Mouse (Mus musculus) heart, adult 2 months (tissue): ENCODE measurements around the gene Fbxo24. TPM values are rescaled to one million over a fixed set of nuclear protein-coding genes. Genes with fewer than 3 reads are reported as not detected.

ENCODE experiments used
- DNase-seq, 2 experiments: peaks; one replicate each; pipeline ENCODE4 v3.0.0; 2021
- H3K27ac ChIP-seq: fragments of 200-600 bp; 2 replicates; pipeline ENCODE4 v1.8.1; 2022
- H3K27me3 ChIP-seq: fragments of 200-500 bp; 2 replicates; pipeline ENCODE4 v1.6.1; 2012; ENCODE audit warnings: mild to moderate bottlenecking, low read length, inconsistent platforms, mixed read lengths; ENCODE audit not compliant: control insufficient read depth, insufficient read depth
- H3K36me3 ChIP-seq: fragments of 200-500 bp; 2 replicates; pipeline ENCODE4 v1.6.1; 2012; ENCODE audit warnings: low read length, inconsistent platforms; ENCODE audit not compliant: control insufficient read depth, insufficient read depth
- H3K4me1 ChIP-seq: fragments of 200-500 bp; 2 replicates; pipeline ENCODE4 v1.6.1; 2011; ENCODE audit warnings: low read length; ENCODE audit not compliant: control insufficient read depth, insufficient read depth
- H3K4me3 ChIP-seq: fragments of 200-600 bp; 2 replicates; pipeline ENCODE4 v1.8.1; 2022
- H3K79me2 ChIP-seq: fragments of 200-500 bp; replicated peaks from 2 replicates; pipeline ENCODE4 v1.6.1; 2012; ENCODE audit warnings: mild to moderate bottlenecking, inconsistent platforms, low read length, moderate library complexity, mixed read lengths; ENCODE audit not compliant: control insufficient read depth, insufficient read depth
- H3K9ac ChIP-seq: fragments of 200-500 bp; 2 replicates; pipeline ENCODE4 v1.6.1; 2012; ENCODE audit warnings: low read depth, mild to moderate bottlenecking, control low read depth, inconsistent platforms, low read length, mixed read lengths
- CTCF ChIP-seq: fragments of 200-600 bp; IDR thresholded peaks from 2 replicates; pipeline ENCODE4 v1.8.1; 2022; ENCODE audit warnings: antibody characterized with exemption, mild to moderate bottlenecking, moderate library complexity
- EP300 ChIP-seq: fragments of 200-500 bp; IDR thresholded peaks from 2 replicates; pipeline ENCODE4 v1.6.1; 2011; ENCODE audit warnings: low read depth, low read length, control low read depth; ENCODE audit not compliant: insufficient read depth
- POLR2A ChIP-seq: fragments of 200-500 bp; IDR thresholded peaks from 2 replicates; pipeline ENCODE4 v1.6.1; 2011; ENCODE audit warnings: mild to moderate bottlenecking, low read depth, low read length, control low read depth; ENCODE audit not compliant: insufficient read depth
- WGBS: fragments of 180-500 bp; shearing (Covaris S2); methylation state at CpG from one replicate; pipeline ENCODE4 v1.1.7; 2018; 5-methylcytosine and 5-hydroxymethylcytosine counted together
- intact Hi-C: fragments of 180-260 bp; cut with DNase I; formaldehyde crosslinking; loops from one replicate; pipeline ENCODE4 v1.15.1; 2025
- polyA plus RNA-seq: library from polyadenylated mRNA; depleted of rRNA; stranded (reverse); fragments of >200 nt; gene quantifications from 2 replicates; pipeline ENCODE4 v1.2.3, GENCODE M21; 2012; rRNA removed
- total RNA-seq, 2 experiments: library from RNA; stranded (reverse); gene quantifications; 2 replicates each; pipeline ENCODE4 v1.2.3; 2021

The Fbxo24 gene
- total and polyA plus RNA-seq, 3 experiments, result 0.13 to 0.35 (median 0.34) TPM

- intact Hi-C loops, result no loop called here
- WGBS, result 21% methylated on average over 9 of the region's 9 CpGs
Observed at GRCm38 (mm10) chr5:137569665-137570064, 59.1 kb downstream of the Fbxo24 start, which contains the start of gene Tfr2. Gene Tfr2 (plus strand): TSS chr5:137569840.

GRCm38 (mm10) chr5:137569031-137569430 lies 59.8 kb downstream of the Fbxo24 start:
- no peak for DNase-seq
- TF ChIP-seq POLR2A, result no peak
- TF ChIP-seq EP300, result no peak
- TF ChIP-seq CTCF, result no peak

More at GRCm38 (mm10) chr5:137569665-137570064, 59.1 kb downstream of the Fbxo24 start, which contains the start of gene Tfr2:
- Histone ChIP-seq H3K79me2 (no peaks in the 10 kb centered on the region), H3K36me3 (no peaks in the 10 kb centered on the region), H3K4me3 (no peak within 1 kb of the TSS), H3K9ac (no peak within 1 kb of the TSS), H3K27me3 (peaks cover 2% of the 10 kb centered on the region), H3K4me1 (peaks cover 2% of the 10 kb centered on the region; the same call in 1 of the 2 replicates), H3K27ac (no peak within 1 kb of the TSS)
- TF ChIP-seq EP300, result no peak
- no peak for TF ChIP-seq CTCF
- no peak for TF ChIP-seq POLR2A
- DNase-seq, result peak; percentile 55 to 64

GRCm38 (mm10) chr5:137568223-137568798 lies 60.5 kb downstream of the Fbxo24 start:
- Histone ChIP-seq H3K9ac (no peak overlapping the region), H3K79me2 (no peaks in the 10 kb centered on the region), H3K36me3 (no peaks in the 10 kb centered on the region), H3K27me3 (no peaks in the 10 kb centered on the region; the same call in 1 of the 2 replicates), H3K4me1 (no peaks in the 10 kb centered on the region), H3K4me3 (no peak overlapping the region), H3K27ac (no peak overlapping the region)
- intact Hi-C loops, result no loop called here
- 75% methylated on average over 8 of the region's 8 CpGs for WGBS
- DNase-seq, result no peak
- TF ChIP-seq CTCF (no peak), EP300 (no peak), POLR2A (no peak)

More at GRCm38 (mm10) chr5:137569031-137569430, 59.8 kb downstream of the Fbxo24 start:
- Histone ChIP-seq H3K4me1 (no peaks in the 10 kb centered on the region), H3K4me3 (no peak overlapping the region), H3K79me2 (no peaks in the 10 kb centered on the region), H3K27ac (no peak overlapping the region), H3K27me3 (no peaks in the 10 kb centered on the region; the same call in 1 of the 2 replicates), H3K9ac (no peak overlapping the region), H3K36me3 (no peaks in the 10 kb centered on the region)
- intact Hi-C loops, result no loop called here
- WGBS, result 57% methylated on average over 12 of the region's 12 CpGs

DNA sequence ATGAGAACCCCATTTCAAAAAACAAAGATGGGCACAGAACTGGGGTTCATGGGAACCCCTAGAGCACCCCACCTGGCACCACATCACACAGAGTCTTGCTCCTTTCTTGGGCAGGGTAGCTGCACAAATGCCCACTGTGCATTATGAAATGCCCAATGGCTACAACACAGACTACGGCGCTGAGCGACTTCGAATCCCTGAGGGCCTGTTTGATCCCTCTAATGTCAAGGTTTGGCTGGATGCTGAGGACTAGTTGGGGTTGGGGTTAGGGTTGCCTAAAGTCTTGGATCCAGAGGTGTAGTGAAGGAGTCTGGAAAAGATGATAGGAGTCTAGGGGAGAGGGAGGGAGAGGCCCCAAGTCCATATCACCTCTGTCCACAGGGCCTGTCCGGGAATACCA lies 62.4 kb downstream of the Fbxo24 start:
- 87% methylated on average over 5 of the region's 5 CpGs for WGBS
- no peaks in the 10 kb centered on the region for H3K4me1 ChIP-seq
- no peaks in the 10 kb centered on the region for H3K36me3 ChIP-seq
- H3K4me3 ChIP-seq, result no peak overlapping the region
- DNase-seq, result no peak
- no peak overlapping the region for H3K27ac ChIP-seq
- intact Hi-C loops, result no loop called here
- H3K79me2 ChIP-seq, result no peaks in the 10 kb centered on the region
- no peak overlapping the region for H3K9ac ChIP-seq
- TF ChIP-seq CTCF, result no peak
- TF ChIP-seq POLR2A, result no peak
- TF ChIP-seq EP300, result no peak
- H3K27me3 ChIP-seq, result no peaks in the 10 kb centered on the region; the same call in 1 of the 2 replicates

DNA sequence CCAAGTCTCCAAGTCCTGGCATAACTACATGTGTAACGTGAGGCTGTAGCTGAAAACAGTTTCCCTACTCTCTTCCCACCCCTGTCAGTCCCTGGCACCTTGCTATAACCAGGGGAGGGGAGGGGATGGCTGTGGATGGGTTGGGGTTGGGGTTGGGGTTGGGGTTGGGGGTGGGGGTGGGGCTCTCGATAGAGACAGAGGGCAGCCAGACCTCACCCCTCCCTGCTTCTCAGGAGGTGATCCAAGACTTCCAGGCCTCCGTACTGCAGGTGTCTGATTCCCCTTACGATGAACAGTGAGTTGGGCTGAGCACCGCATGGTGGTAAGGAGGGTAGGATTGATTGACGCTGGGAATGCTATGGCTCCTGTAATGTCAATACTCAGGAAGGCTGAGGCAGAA lies 63.1 kb downstream of the Fbxo24 start:
- no peak overlapping the region for H3K27ac ChIP-seq
- H3K36me3 ChIP-seq, result no peaks in the 10 kb centered on the region
- no peaks in the 10 kb centered on the region; the same call in 1 of the 2 replicates for H3K27me3 ChIP-seq
- no peak for TF ChIP-seq EP300
- no peak for TF ChIP-seq CTCF
- no peak for TF ChIP-seq POLR2A
- no peak overlapping the region for H3K4me3 ChIP-seq
- no peaks in the 10 kb centered on the region for H3K4me1 ChIP-seq
- H3K9ac ChIP-seq, result no peak overlapping the region
- intact Hi-C loops, result no loop called here
- no peaks in the 10 kb centered on the region for H3K79me2 ChIP-seq
- WGBS, result 73% methylated on average over 6 of the region's 6 CpGs
- DNase-seq, result no peak

- WGBS, result 66% methylated on average over 10 of the region's 10 CpGs
- Histone ChIP-seq H3K4me3 (no peak overlapping the region), H3K27me3 (no peaks in the 10 kb centered on the region), H3K79me2 (no peaks in the 10 kb centered on the region), H3K9ac (no peak overlapping the region), H3K36me3 (no peaks in the 10 kb centered on the region), H3K27ac (no peak overlapping the region), H3K4me1 (no peaks in the 10 kb centered on the region)
- intact Hi-C loops, result no loop called here
- TF ChIP-seq EP300 (no peak), POLR2A (no peak), CTCF (no peak)
- no peak for DNase-seq
Observed at GRCm38 (mm10) chr5:137562965-137563364, 65.8 kb downstream of the Fbxo24 start.

Other genes with a start within 250 kb of the Fbxo24 start
- gene Zan, start 151.9 kb downstream of the Fbxo24 start, total RNA-seq, result not detected
- gene Zan, start 151.9 kb downstream of the Fbxo24 start, polyA plus RNA-seq, result under 0.01 and 0.02 TPM in 2 replicates
- 10 to 100 TPM; 13.4 to 13.9 TPM for gene Pop7, start 126.5 kb downstream of the Fbxo24 start, total RNA-seq
- 22.7 and 25.6 TPM in 2 replicates for gene Pop7, start 126.5 kb downstream of the Fbxo24 start, polyA plus RNA-seq
- gene Gigyf1, start 110.5 kb downstream of the Fbxo24 start, total RNA-seq, result 10 to 100 TPM; 24.4 to 29.1 TPM
- 19.6 and 21.0 TPM in 2 replicates for gene Gigyf1, start 110.5 kb downstream of the Fbxo24 start, polyA plus RNA-seq
- gene Epo, start 95.8 kb downstream of the Fbxo24 start, total RNA-seq, result not detected
- not detected in 2 replicates for gene Epo, start 95.8 kb downstream of the Fbxo24 start, polyA plus RNA-seq
- gene Gnb2, start 95.5 kb downstream of the Fbxo24 start, total RNA-seq, result 100 to 1,000 TPM; 222 to 249 TPM
- gene Gnb2, start 95.5 kb downstream of the Fbxo24 start, polyA plus RNA-seq, result 395 and 448 TPM in 2 replicates
- gene Actl6b, start 75.5 kb downstream of the Fbxo24 start, total RNA-seq, result not detected
- gene Actl6b, start 75.5 kb downstream of the Fbxo24 start, polyA plus RNA-seq, result 0.32 TPM in 1 of 2 replicates, not detected in the other
- gene Tfr2, start 59.2 kb downstream of the Fbxo24 start, total RNA-seq, result under 1 TPM in 1 of 2 experiments, not detected in 1; 0.09 TPM
- 0.29 and 0.35 TPM in 2 replicates for gene Tfr2, start 59.2 kb downstream of the Fbxo24 start, polyA plus RNA-seq
- gene Mospd3, start 27.9 kb downstream of the Fbxo24 start, total RNA-seq, result 10 to 100 TPM; 10.7 to 16.3 TPM
- gene Mospd3, start 27.9 kb downstream of the Fbxo24 start, polyA plus RNA-seq, result 20.7 and 32.3 TPM in 2 replicates
- 10 to 100 TPM; 35.9 to 50.8 TPM for gene Pcolce, start 15.2 kb downstream of the Fbxo24 start, total RNA-seq
- 87.0 and 109 TPM in 2 replicates for gene Pcolce, start 15.2 kb downstream of the Fbxo24 start, polyA plus RNA-seq
- 10 to 100 TPM; 17.1 to 20.0 TPM for gene Lrch4, start 119 bp upstream of the Fbxo24 start, total RNA-seq
- 24.8 and 29.1 TPM in 2 replicates for gene Lrch4, start 119 bp upstream of the Fbxo24 start, polyA plus RNA-seq
- gene Gm20605, start 173 bp upstream of the Fbxo24 start, total RNA-seq, result 1 to 10 TPM; 2.8 to 4.3 TPM
- 7.3 and 9.5 TPM in 2 replicates for gene Gm20605, start 173 bp upstream of the Fbxo24 start, polyA plus RNA-seq
- gene Sap25, start 12.3 kb upstream of the Fbxo24 start, total RNA-seq, result 1 to 10 TPM; 1.5 to 2.0 TPM
- gene Sap25, start 12.3 kb upstream of the Fbxo24 start, polyA plus RNA-seq, result 25.2 and 34.9 TPM in 2 replicates
- gene Irs3, start 16.7 kb upstream of the Fbxo24 start, total RNA-seq, result under 1 TPM; 0.34 to 0.73 TPM
- 0.91 and 2.2 TPM in 2 replicates for gene Irs3, start 16.7 kb upstream of the Fbxo24 start, polyA plus RNA-seq
- gene Agfg2, start 55.7 kb upstream of the Fbxo24 start, total RNA-seq, result 10 to 100 TPM; 15.6 to 19.1 TPM
- 11.9 and 12.5 TPM in 2 replicates for gene Agfg2, start 55.7 kb upstream of the Fbxo24 start, polyA plus RNA-seq
- gene Nyap1, start 112.6 kb upstream of the Fbxo24 start, total RNA-seq, result 1 to 10 TPM in 1 of 2 experiments, under 1 TPM in 1; 0.94 to 1.2 TPM
- gene Nyap1, start 112.6 kb upstream of the Fbxo24 start, polyA plus RNA-seq, result 1.6 and 1.7 TPM in 2 replicates
- gene Tsc22d4, start 116.7 kb upstream of the Fbxo24 start, total RNA-seq, result 100 to 1,000 TPM; 254 to 258 TPM
- gene Tsc22d4, start 116.7 kb upstream of the Fbxo24 start, polyA plus RNA-seq, result 223 and 251 TPM in 2 replicates
- 10 to 100 TPM in 1 of 2 experiments, 1 to 10 TPM in 1; 7.4 to 10.8 TPM for gene Ppp1r35, start 149.8 kb upstream of the Fbxo24 start, total RNA-seq
- 6.8 and 12.0 TPM in 2 replicates for gene Ppp1r35, start 149.8 kb upstream of the Fbxo24 start, polyA plus RNA-seq
- 10 to 100 TPM; 21.3 to 26.0 TPM for gene Mepce, start 158.7 kb upstream of the Fbxo24 start, total RNA-seq
- gene Mepce, start 158.7 kb upstream of the Fbxo24 start, polyA plus RNA-seq, result 24.1 and 31.5 TPM in 2 replicates
- gene Zcwpw1, start 158.8 kb upstream of the Fbxo24 start, total RNA-seq, result under 1 TPM; 0.44 to 0.52 TPM
- gene Zcwpw1, start 158.8 kb upstream of the Fbxo24 start, polyA plus RNA-seq, result 0.39 and 0.50 TPM in 2 replicates
- gene Pilra, start 207.3 kb upstream of the Fbxo24 start, total RNA-seq, result 1 to 10 TPM in 1 of 2 experiments, under 1 TPM in 1; 0.97 to 3.1 TPM
- gene Pilra, start 207.3 kb upstream of the Fbxo24 start, polyA plus RNA-seq, result 2.6 and 5.3 TPM in 2 replicates
- gene Pilrb1, start 229.1 kb upstream of the Fbxo24 start, total RNA-seq, result 1 to 10 TPM; 1.1 to 2.0 TPM
- 2.3 and 4.2 TPM in 2 replicates for gene Pilrb1, start 229.1 kb upstream of the Fbxo24 start, polyA plus RNA-seq
- gene Pilrb2, start 242.8 kb upstream of the Fbxo24 start, total RNA-seq, result 1 to 10 TPM; 1.1 to 1.3 TPM
- 1.4 and 3.2 TPM in 2 replicates for gene Pilrb2, start 242.8 kb upstream of the Fbxo24 start, polyA plus RNA-seq